Mouse (Mus musculus) neural tube, embryonic 12.5 days (tissue): ENCODE data around the gene Ctcfl. TPM values are rescaled to one million over a fixed set of nuclear protein-coding genes. Genes with fewer than 3 reads are reported as not detected.

Source experiments
- ATAC-seq: fragments of 200-750 bp; cut with Nextera tagmentation; 2 replicates; pipeline ENCODE4 v1.8.0; 2017; ENCODE audit warnings: low read depth, mild to moderate bottlenecking, moderate TSS enrichment, moderate library complexity; ENCODE audit not compliant: low FRiP score
- H3K27ac ChIP-seq: fragments of 300-500 bp; sonication (generic); 2 replicates; pipeline ENCODE4 v1.5.1; 2016
- H3K27me3 ChIP-seq: fragments of 300-500 bp; sonication (generic); replicated peaks from 2 replicates; pipeline ENCODE4 v1.6.1; 2016; ENCODE audit warnings: mild to moderate bottlenecking
- H3K36me3 ChIP-seq: fragments of 300-500 bp; sonication (generic); 2 replicates; pipeline ENCODE4 v1.6.1; 2016; ENCODE audit warnings: mild to moderate bottlenecking
- H3K4me1 ChIP-seq: fragments of 300-500 bp; sonication (generic); 2 replicates; pipeline ENCODE4 v1.6.1; 2016
- H3K4me2 ChIP-seq: fragments of 300-500 bp; sonication (generic); replicated peaks from 2 replicates; pipeline ENCODE4 v1.6.1; 2016; ENCODE audit warnings: mild to moderate bottlenecking
- H3K4me3 ChIP-seq: fragments of 300-500 bp; sonication (generic); 2 replicates; pipeline ENCODE4 v1.5.1; 2016
- H3K9ac ChIP-seq: fragments of 300-500 bp; sonication (generic); 2 replicates; pipeline ENCODE4 v1.6.1; 2016; ENCODE audit warnings: mild to moderate bottlenecking
- H3K9me3 ChIP-seq: fragments of 300-500 bp; sonication (generic); 2 replicates; pipeline ENCODE4 v1.6.1; 2016; ENCODE audit warnings: mild to moderate bottlenecking
- WGBS: fragments of 180-500 bp; shearing (Covaris S2); methylation state at CpG from one replicate; pipeline ENCODE4 v1.1.7; 2016; 5-methylcytosine and 5-hydroxymethylcytosine counted together
- polyA plus RNA-seq: library from polyadenylated mRNA; unstranded; fragments of >200 nt; fragmentation: Nextera tagmentation; extraction: Ambion mirVana; gene quantifications from 2 replicates; pipeline ENCODE4 v1.2.1, GENCODE M21; 2016

Ctcfl gene
- 0.06 and 0.13 TPM in 2 replicates for polyA plus RNA-seq

DNA sequence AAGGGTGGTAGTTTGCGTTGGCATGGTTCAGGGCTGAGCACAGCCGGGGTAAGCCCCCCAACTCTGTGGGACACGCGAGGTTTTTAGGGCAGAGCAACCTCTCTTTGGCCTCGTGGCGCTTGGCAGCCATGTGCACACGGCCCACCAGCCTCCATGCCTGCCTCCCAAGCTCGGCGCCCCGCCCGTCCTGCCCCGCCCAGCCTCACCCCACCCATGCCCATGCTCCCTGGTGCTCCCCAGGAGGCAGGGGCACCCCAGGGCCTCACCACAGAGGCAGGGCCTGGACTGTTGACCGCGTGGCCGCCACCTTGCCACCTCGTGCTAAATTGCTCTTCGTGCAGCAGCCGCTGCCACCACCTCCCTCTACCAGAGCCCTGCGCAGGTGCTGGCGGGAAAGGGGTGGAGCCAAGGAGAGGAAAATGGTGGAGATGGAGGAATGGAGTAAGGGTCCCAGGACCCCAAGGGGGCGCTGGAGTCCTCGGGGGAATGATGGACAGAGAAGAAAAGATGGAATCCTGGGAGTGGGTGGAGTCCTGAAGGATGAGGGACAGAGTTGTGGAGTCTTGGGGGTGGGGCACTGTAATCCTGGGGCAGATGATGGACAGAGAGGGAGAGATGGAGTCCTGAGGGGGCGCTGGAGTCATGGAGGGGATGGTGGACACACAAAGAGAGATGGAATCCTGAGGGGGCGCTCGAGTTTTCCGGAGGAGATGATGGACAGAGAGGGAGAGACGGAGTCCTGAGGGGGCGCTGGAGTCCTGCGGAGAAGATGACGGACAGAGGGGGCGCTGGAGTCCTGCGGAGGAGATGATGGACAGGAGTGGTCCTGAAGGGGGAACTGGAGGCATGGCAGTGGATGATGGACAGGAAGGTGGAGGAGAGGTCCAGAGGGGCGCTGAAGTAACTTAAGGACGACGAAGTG is at the start of gene Ctcfl:
Ctcfl (minus strand) TSS at position 503 of the 922 bp plus-strand sequence.
- no peak for ATAC-seq
- no peak within 1 kb of the TSS for H3K27ac ChIP-seq
- no peak within 1 kb of the TSS for H3K4me3 ChIP-seq
- no peak within 1 kb of the TSS for H3K4me2 ChIP-seq
- no peak within 1 kb of the TSS for H3K9ac ChIP-seq
- H3K4me1 ChIP-seq = no peaks in the 10 kb centered on the region
- H3K27me3 ChIP-seq = no peaks in the 10 kb centered on the region
- no peaks in the 10 kb centered on the region for H3K36me3 ChIP-seq
- no peaks in the 10 kb centered on the region; the same call in 1 of the 2 replicates for H3K9me3 ChIP-seq
- WGBS = 87% methylated on average over 35 of the region's 35 CpGs

DNA sequence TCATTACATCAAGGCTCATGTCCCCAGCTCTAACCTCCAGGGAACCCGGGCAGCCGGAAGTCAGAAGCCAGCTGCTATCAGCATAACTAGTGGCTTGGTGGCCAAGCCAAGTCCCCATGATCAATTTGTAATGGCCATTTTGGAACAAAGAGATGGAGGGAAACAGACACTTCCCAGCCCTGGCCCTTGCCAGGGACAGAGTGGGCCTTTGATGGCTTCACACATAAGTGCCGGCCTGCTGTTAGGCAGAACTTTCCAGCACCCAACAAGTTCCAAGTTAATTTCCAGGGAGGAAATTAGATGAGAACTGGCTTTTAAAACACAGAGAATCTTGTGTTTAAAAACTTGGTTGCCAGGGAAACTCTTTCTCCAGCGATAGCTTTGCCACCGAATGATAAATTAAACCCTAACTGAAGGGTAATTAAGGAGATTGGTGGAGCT is 49.1 kb upstream of the Ctcfl start:
- 12% methylated on average over 5 of the region's 5 CpGs for WGBS
- peaks cover 41% of the 10 kb centered on the region for H3K4me1 ChIP-seq

DNA sequence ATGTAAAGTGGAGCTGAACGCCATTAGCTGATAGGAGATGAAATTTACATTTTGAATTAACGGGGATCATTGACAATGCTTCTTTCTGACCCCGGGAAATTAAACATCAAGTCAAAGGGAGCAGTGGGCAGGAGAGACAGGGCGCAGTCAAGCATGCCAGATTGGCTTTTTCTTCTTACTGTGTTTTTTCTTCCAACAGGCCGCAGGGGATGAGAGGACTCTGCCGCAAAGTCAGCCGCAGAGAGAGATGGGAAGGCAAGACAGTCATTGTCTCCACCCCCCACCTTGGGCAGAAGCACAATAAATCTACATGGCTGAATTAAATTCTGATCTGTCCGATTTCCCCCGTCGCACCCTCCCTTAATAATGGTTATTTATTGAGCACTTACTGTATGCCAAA is 46.0 kb upstream of the Ctcfl start:
- H3K4me3 ChIP-seq = no peak overlapping the region
- H3K9ac ChIP-seq = no peak overlapping the region
- peaks cover 5% of the 10 kb centered on the region; the same call in 1 of the 2 replicates for H3K27me3 ChIP-seq
- peaks cover 14% of the 10 kb centered on the region for H3K4me1 ChIP-seq
- no peaks in the 10 kb centered on the region for H3K36me3 ChIP-seq
- ATAC-seq = no peak
- no peaks in the 10 kb centered on the region for H3K9me3 ChIP-seq
- WGBS = 64% methylated on average over 10 of the region's 10 CpGs
- no peak overlapping the region for H3K4me2 ChIP-seq
- no peak overlapping the region for H3K27ac ChIP-seq

More for the DNA sequence above, 49.1 kb upstream of the Ctcfl start:
- Histone ChIP-seq H3K27me3 (peaks cover 9% of the 10 kb centered on the region; the same call in 1 of the 2 replicates), H3K4me2 (no peak overlapping the region), H3K9ac (no peak overlapping the region), H3K27ac (no peak overlapping the region), H3K9me3 (no peaks in the 10 kb centered on the region), H3K4me3 (no peak overlapping the region), H3K36me3 (no peaks in the 10 kb centered on the region)
- no peak for ATAC-seq

DNA sequence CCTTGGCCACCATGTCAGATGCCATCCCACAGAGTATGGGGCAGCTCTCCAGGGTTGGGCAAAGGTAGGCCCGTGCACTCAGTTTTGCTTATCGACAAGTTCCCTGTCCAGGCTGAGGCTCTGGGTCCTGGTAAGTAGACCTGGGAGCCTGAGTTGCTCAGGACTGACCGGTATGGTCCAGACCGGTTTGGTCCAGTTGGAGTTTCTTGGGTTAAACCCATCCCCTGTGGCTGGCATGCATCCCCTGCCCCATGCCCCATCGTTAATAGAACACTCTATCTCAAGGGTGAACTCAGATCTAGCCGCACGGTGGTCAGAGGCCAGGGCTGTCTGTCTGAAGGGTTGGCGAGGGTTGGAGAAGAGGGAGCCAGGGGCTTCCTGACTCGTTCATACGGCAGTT is 45.6 kb upstream of the Ctcfl start:
- ATAC-seq = no peak
- H3K27me3 ChIP-seq = peaks cover 5% of the 10 kb centered on the region; the same call in 1 of the 2 replicates
- H3K4me3 ChIP-seq = no peak overlapping the region
- no peaks in the 10 kb centered on the region for H3K36me3 ChIP-seq
- 82% methylated on average over 10 of the region's 10 CpGs for WGBS
- peaks cover 14% of the 10 kb centered on the region for H3K4me1 ChIP-seq
- H3K9me3 ChIP-seq = no peaks in the 10 kb centered on the region
- H3K9ac ChIP-seq = no peak overlapping the region
- H3K27ac ChIP-seq = no peak overlapping the region
- no peak overlapping the region for H3K4me2 ChIP-seq

DNA sequence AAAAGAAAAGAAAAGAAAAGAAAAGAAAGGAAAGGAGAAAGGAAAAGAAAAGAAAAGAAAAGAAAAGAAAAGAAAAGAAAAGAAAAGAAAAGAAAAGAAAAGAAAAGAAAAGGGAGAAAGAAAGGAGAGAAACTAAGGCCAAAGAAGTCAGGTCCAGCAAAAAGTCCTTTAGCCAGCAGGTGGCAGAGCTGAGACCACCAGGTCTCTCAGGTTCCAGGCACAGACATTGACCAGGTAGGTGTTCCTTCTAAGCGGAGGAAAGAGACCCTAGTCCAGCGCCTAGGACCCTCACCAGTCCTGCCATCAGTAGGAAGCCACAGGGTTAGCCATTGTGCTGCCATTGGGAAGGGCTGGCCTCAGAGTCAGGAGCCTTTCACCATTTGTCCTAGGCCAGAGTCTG is 45.0 kb upstream of the Ctcfl start:
- ATAC-seq = no peak
- no peaks in the 10 kb centered on the region for H3K9me3 ChIP-seq

DNA sequence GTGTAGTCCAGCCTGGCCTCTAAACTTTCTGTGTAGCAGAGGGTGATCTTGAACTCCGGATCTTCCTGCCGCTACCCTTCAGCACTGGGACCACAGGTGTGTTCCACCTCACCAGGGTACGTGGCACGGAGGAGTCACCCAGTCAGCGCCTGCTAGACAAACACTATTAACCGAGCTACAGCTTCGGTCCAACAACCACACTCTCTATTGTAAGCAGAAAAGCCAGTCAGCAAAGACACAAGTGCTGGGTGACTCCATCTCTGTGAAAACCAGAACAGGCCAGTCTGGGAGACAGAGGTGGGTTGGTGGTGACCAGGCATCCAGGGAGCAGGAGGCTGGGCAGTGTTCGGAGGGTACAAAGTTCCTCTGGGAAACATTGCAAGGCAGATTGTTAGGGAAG is 44.1 kb upstream of the Ctcfl start:
- Histone ChIP-seq H3K9me3 (no peaks in the 10 kb centered on the region), H3K4me1 (peaks cover 7% of the 10 kb centered on the region), H3K9ac (no peak overlapping the region), H3K27me3 (peaks cover 5% of the 10 kb centered on the region; the same call in 1 of the 2 replicates), H3K4me2 (no peak overlapping the region), H3K27ac (no peak overlapping the region), H3K4me3 (no peak overlapping the region), H3K36me3 (no peaks in the 10 kb centered on the region)
- 85% methylated on average over 8 of the region's 8 CpGs for WGBS
- ATAC-seq = no peak

More for the DNA sequence above, 45.0 kb upstream of the Ctcfl start:
- WGBS = 46% methylated on average over 2 of the region's 2 CpGs
- H3K27ac ChIP-seq = no peak overlapping the region
- H3K4me3 ChIP-seq = no peak overlapping the region
- H3K9ac ChIP-seq = no peak overlapping the region
- H3K36me3 ChIP-seq = no peaks in the 10 kb centered on the region
- no peak overlapping the region for H3K4me2 ChIP-seq
- peaks cover 5% of the 10 kb centered on the region; the same call in 1 of the 2 replicates for H3K27me3 ChIP-seq
- peaks cover 14% of the 10 kb centered on the region for H3K4me1 ChIP-seq

DNA sequence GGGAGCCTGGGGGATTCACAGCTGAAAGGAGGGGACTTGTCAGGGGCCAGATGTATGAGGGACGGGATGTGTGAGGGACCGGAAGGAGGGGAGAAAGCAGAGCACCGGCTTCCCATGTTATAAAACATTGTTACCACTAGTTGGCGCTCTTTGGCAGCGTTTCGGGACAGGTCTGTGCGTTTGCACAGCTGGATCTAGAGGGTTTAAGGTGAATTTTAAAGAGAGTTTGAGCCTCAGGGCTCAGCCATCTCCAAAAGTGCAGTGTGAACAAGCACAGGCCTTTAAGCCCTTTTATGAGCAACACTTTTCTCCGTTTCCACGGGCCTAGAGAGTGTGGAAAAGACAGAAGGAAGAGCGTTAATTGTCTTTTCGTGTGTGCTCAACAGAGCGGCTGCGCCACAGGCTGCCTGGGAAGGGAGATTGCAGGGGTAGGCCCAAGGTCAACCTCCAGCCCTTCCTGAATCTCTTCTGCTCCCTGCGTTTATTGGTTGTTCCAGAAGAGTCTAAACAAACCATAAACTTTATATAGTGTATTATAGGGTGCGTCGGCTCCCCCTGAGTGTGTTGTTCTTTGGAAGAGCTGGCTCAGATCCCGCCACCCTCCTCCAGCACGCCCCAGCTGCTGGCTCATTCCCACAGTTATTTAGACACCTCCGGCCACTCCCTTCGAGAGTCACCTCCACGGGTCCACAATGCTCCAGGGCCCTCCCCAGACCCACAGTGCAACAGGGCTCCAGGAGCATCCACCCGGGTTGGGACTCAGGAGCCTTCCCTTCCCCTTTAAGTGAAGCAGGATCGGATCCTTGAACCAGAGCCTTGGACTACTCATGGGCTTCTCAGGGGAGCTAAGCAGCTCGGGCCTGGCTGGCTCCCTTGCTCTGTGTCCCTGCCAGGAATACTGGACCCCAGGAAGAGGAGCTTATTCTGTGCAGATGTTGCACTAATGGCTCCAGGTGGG is 40.3 kb upstream of the Ctcfl start:
- ATAC-seq = peak; percentile 45
- WGBS = 42% methylated on average over 24 of the region's 24 CpGs
- peak overlapping the region; percentile 12; the same call in 1 of the 2 replicates for H3K4me2 ChIP-seq
- no peaks in the 10 kb centered on the region for H3K27me3 ChIP-seq
- H3K9ac ChIP-seq = no peak overlapping the region
- no peaks in the 10 kb centered on the region for H3K4me1 ChIP-seq
- no peak overlapping the region for H3K4me3 ChIP-seq
- H3K9me3 ChIP-seq = no peaks in the 10 kb centered on the region
- no peaks in the 10 kb centered on the region for H3K36me3 ChIP-seq
- no peak overlapping the region for H3K27ac ChIP-seq

DNA sequence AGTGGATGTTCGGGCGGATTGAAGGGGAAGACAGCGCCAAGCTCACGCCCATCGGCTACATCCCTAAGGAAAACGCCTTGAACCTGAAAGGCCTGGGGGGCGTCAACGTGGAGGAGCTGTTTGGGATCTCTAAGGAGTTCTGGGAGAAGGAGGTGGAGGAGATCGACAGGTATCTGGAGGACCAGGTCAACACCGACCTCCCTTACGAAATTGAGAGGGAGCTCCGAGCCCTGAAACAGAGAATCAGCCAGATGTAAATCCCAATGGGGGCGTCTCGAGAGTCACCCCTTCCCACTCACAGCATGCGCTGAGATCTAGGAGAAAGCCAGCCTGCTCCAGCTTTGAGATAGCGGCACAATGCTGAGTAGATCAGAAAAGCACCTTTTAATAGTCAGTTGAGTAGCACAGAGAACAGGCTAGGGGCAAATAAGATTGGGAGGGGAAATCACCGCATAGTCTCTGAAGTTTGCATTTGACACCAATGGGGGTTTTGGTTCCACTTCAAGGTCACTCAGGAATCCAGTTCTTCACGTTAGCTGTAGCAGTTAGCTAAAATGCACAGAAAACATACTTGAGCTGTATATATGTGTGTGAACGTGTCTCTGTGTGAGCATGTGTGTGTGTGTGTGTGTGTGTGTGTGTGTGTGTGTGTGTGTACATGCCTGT is 39.2 kb upstream of the Ctcfl start:
- H3K9ac ChIP-seq = no peak overlapping the region
- no peaks in the 10 kb centered on the region for H3K27me3 ChIP-seq
- H3K4me2 ChIP-seq = no peak overlapping the region
- H3K27ac ChIP-seq = no peak overlapping the region
- WGBS = 91% methylated on average over 19 of the region's 19 CpGs
- H3K36me3 ChIP-seq = no peaks in the 10 kb centered on the region
- no peak overlapping the region for H3K4me3 ChIP-seq
- ATAC-seq = no peak
- H3K4me1 ChIP-seq = no peaks in the 10 kb centered on the region
- no peaks in the 10 kb centered on the region for H3K9me3 ChIP-seq

DNA sequence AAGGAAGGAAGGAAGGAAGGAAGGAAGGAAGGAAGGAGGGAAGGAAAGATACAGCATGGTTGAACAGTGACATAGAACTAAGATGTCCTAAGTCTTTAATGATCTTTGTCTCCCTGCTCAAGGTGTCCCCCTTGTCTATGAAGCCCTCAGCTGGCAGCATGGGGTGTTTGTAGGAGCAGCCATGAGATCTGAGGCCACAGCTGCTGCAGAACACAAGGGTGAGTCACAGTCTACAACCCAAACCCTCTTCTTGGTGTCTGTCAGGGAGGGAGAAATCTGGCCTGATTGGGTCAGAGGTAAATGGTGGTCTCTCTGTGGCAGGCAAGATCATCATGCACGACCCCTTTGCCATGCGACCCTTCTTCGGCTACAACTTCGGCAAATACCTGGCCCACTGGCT is 38.5 kb upstream of the Ctcfl start:
- no peak for ATAC-seq
- Histone ChIP-seq H3K27me3 (no peaks in the 10 kb centered on the region), H3K9ac (no peak overlapping the region), H3K4me1 (no peaks in the 10 kb centered on the region), H3K4me2 (no peak overlapping the region), H3K36me3 (no peaks in the 10 kb centered on the region), H3K4me3 (no peak overlapping the region), H3K27ac (no peak overlapping the region), H3K9me3 (no peaks in the 10 kb centered on the region)
- 96% methylated on average over 4 of the region's 4 CpGs for WGBS

DNA sequence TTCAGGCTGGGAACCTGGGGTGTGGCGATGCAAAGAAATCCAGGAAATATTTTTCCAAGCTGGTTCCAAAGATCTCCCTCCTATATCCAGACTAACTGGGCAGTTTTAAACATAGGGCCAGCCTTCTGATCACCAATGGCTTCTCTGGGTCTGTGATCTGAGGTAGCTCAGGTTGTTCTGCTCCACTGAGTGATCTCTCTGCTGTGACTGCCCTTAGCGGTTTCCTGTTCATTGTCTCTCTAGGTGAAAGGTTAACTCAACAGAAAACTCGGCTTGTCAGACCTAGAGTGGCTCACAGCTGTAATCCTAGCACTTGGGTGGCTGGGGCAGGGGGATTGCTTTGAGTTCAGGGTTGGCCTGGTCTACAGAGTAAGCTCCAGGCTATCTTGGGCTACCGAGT is 38.1 kb upstream of the Ctcfl start:
- H3K9me3 ChIP-seq = no peaks in the 10 kb centered on the region
- no peak overlapping the region for H3K4me2 ChIP-seq
- no peaks in the 10 kb centered on the region for H3K36me3 ChIP-seq
- no peak overlapping the region for H3K27ac ChIP-seq
- WGBS = 73% methylated on average over 4 of the region's 4 CpGs
- no peak for ATAC-seq
- no peak overlapping the region for H3K9ac ChIP-seq
- no peak overlapping the region for H3K4me3 ChIP-seq
- no peaks in the 10 kb centered on the region for H3K4me1 ChIP-seq
- H3K27me3 ChIP-seq = no peaks in the 10 kb centered on the region

DNA sequence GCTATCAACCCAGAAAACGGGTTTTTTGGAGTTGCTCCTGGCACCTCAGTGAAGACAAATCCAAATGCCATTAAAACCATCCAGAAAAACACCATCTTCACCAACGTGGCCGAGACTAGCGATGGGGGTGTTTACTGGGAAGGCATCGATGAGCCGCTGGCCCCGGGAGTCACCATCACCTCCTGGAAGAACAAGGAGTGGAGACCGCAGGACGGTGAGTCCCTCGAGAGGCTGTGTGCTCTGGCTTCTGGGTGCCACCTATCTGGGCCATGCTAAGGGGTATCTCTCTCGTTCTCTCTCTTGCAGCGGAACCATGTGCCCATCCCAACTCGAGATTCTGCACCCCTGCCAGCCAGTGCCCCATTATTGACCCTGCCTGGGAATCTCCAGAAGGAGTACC is 37.6 kb upstream of the Ctcfl start:
- no peaks in the 10 kb centered on the region for H3K36me3 ChIP-seq
- no peak for ATAC-seq
- no peak overlapping the region for H3K27ac ChIP-seq
- H3K4me3 ChIP-seq = no peak overlapping the region
- no peaks in the 10 kb centered on the region for H3K9me3 ChIP-seq
- H3K27me3 ChIP-seq = no peaks in the 10 kb centered on the region
- H3K4me2 ChIP-seq = no peak overlapping the region
- 85% methylated on average over 13 of the region's 13 CpGs for WGBS
- no peaks in the 10 kb centered on the region for H3K4me1 ChIP-seq
- H3K9ac ChIP-seq = no peak overlapping the region
